Mouse (Mus musculus) erythroblast, embryonic 14.5 days (primary cell): ENCODE data around the gene Lrrc36. TPM values are rescaled to one million over a fixed set of nuclear protein-coding genes. Genes with fewer than 3 reads are reported as not detected.

Experiments
- H3K27me3 ChIP-seq: 2 replicates; pipeline ENCODE4 v1.6.1; 2012; ENCODE audit warnings: inconsistent platforms; ENCODE audit not compliant: control insufficient read depth
- H3K36me3 ChIP-seq: 2 replicates; pipeline ENCODE4 v1.6.1; 2012; ENCODE audit warnings: mild to moderate bottlenecking, inconsistent platforms; ENCODE audit not compliant: control insufficient read depth
- H3K4me1 ChIP-seq: 2 replicates; pipeline ENCODE4 v1.6.1; 2012; ENCODE audit warnings: inconsistent platforms; ENCODE audit not compliant: control insufficient read depth
- H3K4me3 ChIP-seq: replicated peaks from 2 replicates; pipeline ENCODE3; 2012; ENCODE audit warnings: moderate library complexity, mild to moderate bottlenecking, inconsistent platforms
- H3K9me3 ChIP-seq: 2 replicates; pipeline ENCODE4 v1.6.1; 2012; ENCODE audit warnings: low read length, inconsistent platforms, mixed read lengths; ENCODE audit not compliant: control insufficient read depth
- GATA1 ChIP-seq: IDR thresholded peaks from 2 replicates; pipeline ENCODE4 v1.6.1; 2012; ENCODE audit warnings: low read length, inconsistent platforms, mixed read lengths
- TAL1 ChIP-seq: IDR thresholded peaks from 3 replicates; pipeline ENCODE4 v1.6.1; 2012; ENCODE audit warnings: low read length, inconsistent platforms, mixed read lengths
- polyA plus RNA-seq: library from polyadenylated mRNA; stranded (reverse); fragments of >175 nt; gene quantifications from 2 replicates; pipeline ENCODE4 v1.2.3, GENCODE M21; 2012

Lrrc36 gene
- polyA plus RNA-seq, 1 experiment: 0.03 TPM

- H3K4me3 ChIP-seq: no peak overlapping the region
- no peaks in the 10 kb centered on the region for H3K9me3 ChIP-seq
- H3K4me1 ChIP-seq: peaks cover 42% of the 10 kb centered on the region
- TF ChIP-seq GATA1 (no peak), TAL1 (no peak)
- no peaks in the 10 kb centered on the region for H3K36me3 ChIP-seq
- H3K27me3 ChIP-seq: peaks cover 57% of the 10 kb centered on the region
These were observed 60.6 kb downstream of the Lrrc36 start for GRCm38 (mm10) chr8:105473816-105474606.

DNA sequence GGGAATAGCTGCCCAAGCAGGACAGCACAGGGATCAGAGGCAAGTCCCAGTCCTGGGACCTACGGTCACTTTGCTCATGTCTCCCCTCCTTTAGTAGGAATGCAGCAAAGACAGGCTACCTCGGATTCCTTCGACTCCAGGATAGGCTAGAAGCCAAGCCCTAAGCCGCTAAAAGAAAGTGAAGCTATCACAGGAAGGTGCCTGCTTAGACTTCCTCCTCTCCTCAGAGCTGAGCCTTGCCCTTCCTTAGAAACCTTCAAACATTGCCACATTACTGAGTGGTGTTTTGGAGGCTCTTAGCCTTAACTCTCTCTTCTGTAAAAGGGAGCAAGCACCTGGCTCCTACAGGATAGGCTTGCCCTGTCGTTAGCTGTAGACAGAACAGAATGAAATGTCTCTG, 61.3 kb downstream of the Lrrc36 start:
- no peaks in the 10 kb centered on the region for H3K36me3 ChIP-seq
- H3K4me1 ChIP-seq: peaks cover 35% of the 10 kb centered on the region
- peaks cover 57% of the 10 kb centered on the region for H3K27me3 ChIP-seq
- H3K4me3 ChIP-seq: no peak overlapping the region
- H3K9me3 ChIP-seq: no peaks in the 10 kb centered on the region
- TF ChIP-seq GATA1 (no peak), TAL1 (no peak)

DNA sequence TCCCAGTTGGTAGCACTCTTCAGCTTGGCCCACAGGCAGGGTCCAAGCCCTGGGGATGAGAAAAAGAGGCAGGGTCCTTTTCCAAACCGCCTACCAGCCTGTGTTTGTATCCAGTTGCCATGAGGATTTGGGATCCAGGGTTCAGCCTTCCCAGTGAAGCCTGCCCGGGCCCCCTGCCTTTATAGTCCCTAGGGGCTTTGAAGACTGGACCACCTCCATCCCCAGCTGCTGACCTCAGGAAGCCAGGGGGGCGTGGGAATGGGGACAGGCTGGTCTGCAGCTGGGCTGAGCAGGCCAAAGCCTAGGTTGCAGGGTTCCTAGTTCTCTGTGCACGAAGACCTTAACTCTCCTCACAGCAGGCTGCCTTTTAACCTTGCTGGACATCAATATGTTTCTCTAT, 61.9 kb downstream of the Lrrc36 start:
- no peak overlapping the region for H3K4me3 ChIP-seq
- H3K4me1 ChIP-seq: peaks cover 29% of the 10 kb centered on the region
- no peaks in the 10 kb centered on the region for H3K9me3 ChIP-seq
- peaks cover 53% of the 10 kb centered on the region for H3K27me3 ChIP-seq
- TF ChIP-seq GATA1: no peak
- no peak for TF ChIP-seq TAL1
- H3K36me3 ChIP-seq: no peaks in the 10 kb centered on the region

DNA sequence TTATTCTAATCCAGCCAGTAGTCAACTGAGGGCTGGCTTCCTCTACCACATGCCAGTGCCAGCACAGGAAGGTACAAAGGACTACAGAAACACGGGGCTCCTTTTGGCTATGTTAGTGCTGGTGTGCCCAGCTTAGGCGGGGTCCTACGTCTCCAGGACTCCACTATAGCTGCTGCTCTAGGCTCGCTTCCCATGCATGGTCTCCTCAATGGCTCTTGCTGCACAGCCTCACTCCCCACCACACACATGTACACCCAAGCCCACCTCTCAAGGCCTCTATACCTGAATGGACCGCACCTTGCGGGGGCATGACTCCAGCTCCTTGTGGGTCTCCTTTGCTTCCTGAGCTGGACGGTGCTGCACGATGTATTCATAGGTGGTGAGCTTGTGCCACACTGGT, 62.4 kb downstream of the Lrrc36 start:
- H3K4me1 ChIP-seq: peaks cover 24% of the 10 kb centered on the region
- TF ChIP-seq TAL1 (no peak), GATA1 (no peak)

DNA sequence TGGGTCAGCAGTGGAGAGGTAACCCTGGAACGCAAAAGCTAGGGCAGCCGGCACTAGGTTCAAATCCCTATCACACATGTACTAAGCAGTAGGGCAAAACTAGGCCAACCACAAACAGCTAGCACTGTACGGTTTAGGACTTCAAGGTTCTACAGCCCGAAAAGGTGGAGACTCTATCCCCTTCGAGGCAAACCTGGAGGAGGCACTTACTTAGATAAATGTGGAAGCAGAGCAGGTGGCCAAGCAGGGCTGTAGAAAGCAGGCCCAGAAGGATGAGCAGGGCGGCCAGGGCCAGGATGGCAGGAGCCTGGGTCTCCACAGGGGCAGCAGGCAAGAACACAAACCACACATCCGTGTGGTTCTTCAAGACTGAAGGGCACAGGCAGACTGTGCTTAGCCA, 62.8 kb downstream of the Lrrc36 start:
- TF ChIP-seq TAL1 (no peak), GATA1 (no peak)
- peaks cover 20% of the 10 kb centered on the region for H3K4me1 ChIP-seq
- H3K36me3 ChIP-seq: no peaks in the 10 kb centered on the region
- H3K9me3 ChIP-seq: no peaks in the 10 kb centered on the region
- H3K27me3 ChIP-seq: peaks cover 44% of the 10 kb centered on the region
- no peak overlapping the region for H3K4me3 ChIP-seq

More for the DNA sequence above, 62.4 kb downstream of the Lrrc36 start:
- Histone ChIP-seq H3K27me3 (peaks cover 48% of the 10 kb centered on the region), H3K36me3 (no peaks in the 10 kb centered on the region), H3K9me3 (no peaks in the 10 kb centered on the region), H3K4me3 (no peak overlapping the region)

DNA sequence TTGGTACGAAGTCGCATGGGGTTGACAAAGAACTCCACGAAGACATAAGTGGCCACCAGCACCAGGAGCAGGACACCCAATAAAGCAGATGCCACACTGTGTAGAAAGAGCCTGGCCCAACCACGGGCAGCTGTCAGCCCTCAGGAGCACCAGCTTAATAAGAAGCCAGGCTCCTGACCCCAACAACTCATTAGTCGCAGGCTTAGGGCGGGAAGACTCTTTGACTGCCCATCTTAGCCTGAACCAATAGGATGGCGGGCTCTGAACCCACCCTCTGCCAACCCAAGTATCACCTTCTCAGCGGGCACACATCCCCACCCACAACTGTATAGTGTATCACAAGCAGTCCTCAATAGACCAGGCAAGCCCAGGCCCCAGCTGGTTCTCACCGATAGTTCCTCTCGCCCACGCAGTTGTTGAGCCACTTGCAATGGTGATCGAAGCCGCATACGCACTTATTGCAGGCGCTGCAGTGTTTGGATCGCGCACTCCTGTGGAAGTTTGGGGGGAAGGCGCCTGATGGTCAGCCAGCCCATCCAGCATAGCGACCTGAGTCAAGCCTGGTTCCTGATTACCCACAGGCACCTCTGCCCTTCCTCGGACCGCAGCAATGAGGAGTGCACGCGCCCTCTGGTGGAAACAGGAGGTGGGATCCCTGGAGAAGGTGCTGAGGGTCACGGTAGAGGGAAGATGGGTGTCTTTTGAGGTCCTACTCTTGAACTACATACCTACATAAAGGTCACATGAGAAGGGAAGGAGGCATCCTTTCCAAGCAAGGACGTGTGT, 63.5 kb downstream of the Lrrc36 start:
- Histone ChIP-seq H3K36me3 (no peaks in the 10 kb centered on the region), H3K4me3 (no peak overlapping the region), H3K9me3 (no peaks in the 10 kb centered on the region), H3K4me1 (peaks cover 14% of the 10 kb centered on the region), H3K27me3 (peaks cover 37% of the 10 kb centered on the region)
- no peak for TF ChIP-seq TAL1
- no peak for TF ChIP-seq GATA1

- no peak overlapping the region for H3K4me3 ChIP-seq
- H3K9me3 ChIP-seq: no peaks in the 10 kb centered on the region
- peaks cover 14% of the 10 kb centered on the region for H3K4me1 ChIP-seq
- H3K36me3 ChIP-seq: no peaks in the 10 kb centered on the region
- TF ChIP-seq TAL1 (no peak), GATA1 (no peak)
- peaks cover 28% of the 10 kb centered on the region for H3K27me3 ChIP-seq
These were observed 64.4 kb downstream of the Lrrc36 start for GRCm38 (mm10) chr8:105477792-105478191.

DNA sequence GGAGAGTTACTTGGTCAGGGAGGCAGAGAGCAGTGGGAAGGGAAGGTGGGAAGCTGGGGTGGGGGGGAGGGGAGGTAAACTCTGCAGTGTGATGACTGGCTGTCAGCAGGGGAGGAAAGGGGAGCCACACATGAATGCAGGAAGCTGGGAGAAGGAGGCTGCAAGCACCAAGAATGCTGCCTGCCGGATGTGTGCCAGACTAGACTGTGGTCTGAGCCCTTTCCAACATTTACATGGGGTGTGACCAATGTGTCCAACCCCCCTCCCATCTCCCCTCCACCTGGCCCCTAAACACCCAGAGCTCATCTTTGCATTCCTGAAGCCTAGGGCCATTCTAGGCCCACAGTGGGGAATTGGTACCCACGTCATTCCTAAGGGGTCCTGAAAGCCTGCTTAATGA, 67.6 kb downstream of the Lrrc36 start:
- TF ChIP-seq TAL1: no peak
- no peak for TF ChIP-seq GATA1
- H3K27me3 ChIP-seq: peaks cover 2% of the 10 kb centered on the region
- H3K9me3 ChIP-seq: no peaks in the 10 kb centered on the region
- H3K36me3 ChIP-seq: no peaks in the 10 kb centered on the region
- peaks cover 4% of the 10 kb centered on the region for H3K4me1 ChIP-seq
- no peak overlapping the region for H3K4me3 ChIP-seq

- no peak for TF ChIP-seq GATA1
- TF ChIP-seq TAL1: no peak
- Histone ChIP-seq H3K9me3 (no peaks in the 10 kb centered on the region), H3K27me3 (peaks cover 2% of the 10 kb centered on the region; the same call in 1 of the 2 replicates), H3K4me3 (no peak overlapping the region), H3K36me3 (no peaks in the 10 kb centered on the region), H3K4me1 (peaks cover 4% of the 10 kb centered on the region)
These were observed 68.1 kb downstream of the Lrrc36 start for GRCm38 (mm10) chr8:105481453-105481852.
